Mouse (Mus musculus) heart, postnatal 14 days (tissue): ENCODE data around the gene Ccm2l. TPM values are rescaled to one million over a fixed set of nuclear protein-coding genes. Genes with fewer than 3 reads are reported as not detected.

ENCODE experiments used
- DNase-seq, 2 experiments: peaks; one replicate each; pipeline ENCODE4 v3.0.0; 2021 to 2022
- intact Hi-C: fragments of 180-260 bp; cut with DNase I; formaldehyde crosslinking; loops from one replicate; pipeline ENCODE4 v1.15.1; 2025
- total RNA-seq, 2 experiments: library from RNA; stranded (reverse); gene quantifications; 2 replicates each; pipeline ENCODE4 v1.2.3; 2021

Gene Ccm2l
- total RNA-seq, 2 experiments from 2014 or later = 23.1 to 25.4 TPM

DNA sequence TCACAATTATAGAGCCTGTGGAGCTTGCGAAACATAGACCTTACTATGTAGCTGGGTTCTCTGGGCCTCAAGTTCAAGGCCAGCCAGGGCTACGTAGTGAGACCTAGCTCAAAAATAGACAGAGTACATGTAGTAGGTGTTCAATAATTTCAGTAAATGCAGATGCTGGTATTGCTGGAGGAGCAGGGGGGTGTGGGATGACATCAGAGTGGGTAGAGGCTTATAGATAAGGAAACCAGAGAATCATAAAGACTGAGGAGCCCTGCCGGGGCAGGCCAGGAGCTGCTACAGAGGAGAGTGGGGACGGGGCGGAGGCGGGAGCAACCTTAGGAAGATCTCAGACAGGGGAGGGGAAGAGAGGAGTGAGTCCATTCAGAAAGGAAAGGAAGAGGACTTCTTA is 19.8 kb downstream of the Ccm2l start:
- intact Hi-C loops = no loop called here
- no peak for DNase-seq

DNA sequence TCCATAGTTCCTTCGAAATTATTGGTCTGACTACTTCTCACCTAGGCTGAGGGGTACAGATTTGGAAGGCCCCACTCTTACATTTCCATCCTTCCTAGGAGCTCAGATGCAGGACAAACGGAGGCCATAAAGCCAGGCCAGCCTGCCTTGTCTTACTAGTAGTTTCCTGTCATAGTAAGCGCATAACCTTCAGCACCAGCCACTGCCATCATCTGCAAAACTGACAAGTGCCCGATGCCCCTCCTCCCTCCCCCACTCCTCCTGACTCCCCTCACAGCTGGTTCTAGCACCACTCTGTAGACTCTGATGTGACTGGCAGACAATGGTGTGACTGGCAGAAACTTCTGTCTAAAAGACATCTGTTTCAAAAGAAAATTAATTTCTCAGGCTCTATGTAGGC is 20.4 kb downstream of the Ccm2l start:
- intact Hi-C loops = no loop called here
- no peak for DNase-seq

DNA sequence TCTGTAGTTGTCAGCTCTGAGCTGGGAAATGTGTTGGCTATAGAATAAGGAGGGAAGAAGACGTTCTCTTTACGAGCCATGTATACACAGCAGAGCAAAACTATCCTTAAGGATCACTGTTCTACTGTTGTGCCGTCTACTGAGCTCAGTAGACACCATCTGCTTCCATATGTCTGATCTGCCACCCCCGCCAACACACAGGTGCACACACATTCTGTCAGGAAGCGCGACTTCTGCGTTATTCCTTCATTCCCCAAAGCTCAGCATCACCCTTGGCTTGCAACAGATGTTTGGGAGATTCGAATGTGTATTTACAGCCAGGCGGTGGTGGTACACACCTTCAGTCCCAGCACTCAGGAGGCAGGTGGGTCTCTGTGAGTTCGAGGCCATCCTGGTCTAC is 21.3 kb downstream of the Ccm2l start:
- no peak for DNase-seq
- intact Hi-C loops = no loop called here

DNA sequence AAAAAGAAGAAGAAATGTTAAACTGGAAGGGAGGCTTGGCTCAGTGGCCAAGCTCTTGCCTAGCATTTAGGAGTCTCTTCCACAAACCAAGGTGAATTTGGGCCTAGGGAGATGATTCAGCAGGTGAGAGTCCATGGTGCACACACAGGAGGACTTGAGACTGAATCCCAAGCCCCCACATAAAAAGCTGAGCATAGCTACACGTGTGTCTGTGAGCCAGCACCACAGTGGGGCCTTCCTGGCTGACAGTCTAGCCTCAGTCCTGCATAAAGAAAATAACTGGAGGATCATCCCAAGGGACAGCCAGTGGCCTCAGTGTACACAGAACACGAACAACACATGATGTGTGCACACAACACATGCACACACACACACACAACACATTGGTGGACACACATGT is 23.6 kb downstream of the Ccm2l start:
- intact Hi-C loops = no loop called here

DNA sequence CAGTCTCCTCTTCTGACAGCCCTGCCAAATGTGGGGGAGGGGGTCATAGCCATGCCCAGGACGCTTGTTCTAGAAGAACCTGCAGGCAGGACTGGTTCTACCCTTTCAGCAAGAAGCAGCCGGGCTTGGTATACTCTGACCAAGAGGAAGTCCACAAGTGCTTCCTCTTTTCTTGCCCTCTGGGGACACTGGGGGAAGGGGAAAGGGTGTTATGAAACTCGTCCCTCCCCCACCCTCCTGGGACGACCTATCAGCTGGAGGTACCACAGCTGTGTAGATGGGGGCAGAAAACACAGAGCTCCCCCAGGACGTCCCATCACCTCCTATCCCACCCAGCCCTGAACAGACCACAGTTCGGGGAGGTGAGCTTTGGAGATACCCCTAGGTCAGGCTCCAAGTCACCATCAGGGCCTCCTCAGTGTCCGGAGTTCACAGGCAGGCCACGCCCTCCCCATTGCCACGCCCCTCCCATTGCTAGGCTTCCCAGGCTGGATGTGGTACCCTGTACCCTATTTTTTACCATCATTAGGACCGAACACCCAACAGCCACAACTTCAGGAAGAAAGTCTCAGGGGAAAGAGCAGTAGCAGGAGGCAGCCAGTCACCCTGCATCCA is 24.9 kb downstream of the Ccm2l start:
- DNase-seq = peak in 1 of 2 experiments; percentile 27
- intact Hi-C loops = no loop called here

More for the DNA sequence above, 23.6 kb downstream of the Ccm2l start:
- no peak for DNase-seq

DNA sequence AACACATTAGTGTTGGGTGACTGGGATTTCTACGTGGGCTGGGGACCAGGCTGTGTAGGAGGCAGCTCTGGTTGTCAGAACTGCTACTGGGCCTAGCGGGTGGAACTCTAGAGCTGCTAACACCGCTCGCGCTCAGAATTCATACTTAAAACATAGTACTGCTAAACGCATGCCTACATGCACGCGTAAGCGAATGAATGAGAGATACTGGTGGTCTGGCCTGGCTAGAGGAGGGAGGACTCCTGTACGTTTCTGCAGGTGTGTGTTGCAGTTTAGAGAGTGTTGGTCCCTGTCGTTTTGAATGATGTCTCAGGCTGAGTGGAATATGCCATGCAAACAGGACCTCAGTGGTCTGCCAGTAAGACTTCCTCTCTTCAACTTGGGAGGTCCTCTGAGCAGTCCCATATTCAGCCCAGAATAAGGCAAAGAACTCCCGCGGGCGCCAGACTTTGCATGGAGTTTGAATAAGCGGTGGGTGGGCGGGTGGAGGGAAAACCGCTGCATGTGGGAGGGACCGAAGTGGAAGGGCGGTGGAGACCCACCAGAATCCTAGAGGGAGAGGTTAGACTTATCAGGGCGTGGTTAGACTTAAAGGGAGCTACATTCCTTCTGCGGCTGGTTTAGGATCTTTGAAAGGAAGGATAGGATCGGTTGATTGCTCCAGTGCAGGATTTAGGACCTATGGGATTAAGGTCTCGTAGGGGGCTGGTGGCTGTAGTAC is 41.5 kb downstream of the Ccm2l start:
- intact Hi-C loops = no loop called here
- DNase-seq = no peak

DNA sequence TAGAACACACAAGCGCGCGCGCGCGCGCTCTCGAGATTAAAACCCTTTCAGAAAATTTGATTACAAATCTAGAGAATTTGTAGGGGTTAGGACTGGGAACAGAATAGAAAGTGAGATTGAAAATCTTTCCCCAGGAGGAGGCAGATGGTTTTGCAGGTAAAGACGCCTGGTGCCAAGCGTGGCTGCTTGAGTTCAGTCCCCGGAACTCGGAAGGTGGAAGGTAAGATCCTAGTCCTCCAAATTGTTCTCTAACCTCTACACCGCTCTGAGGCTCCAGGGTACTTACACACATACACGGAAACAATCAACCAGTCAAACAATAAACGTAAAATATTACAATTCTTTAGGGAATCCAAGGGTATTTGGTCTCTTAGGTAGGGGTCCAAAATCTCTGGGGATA is 42.0 kb downstream of the Ccm2l start:
- no peak for DNase-seq
- intact Hi-C loops = no loop called here

DNA sequence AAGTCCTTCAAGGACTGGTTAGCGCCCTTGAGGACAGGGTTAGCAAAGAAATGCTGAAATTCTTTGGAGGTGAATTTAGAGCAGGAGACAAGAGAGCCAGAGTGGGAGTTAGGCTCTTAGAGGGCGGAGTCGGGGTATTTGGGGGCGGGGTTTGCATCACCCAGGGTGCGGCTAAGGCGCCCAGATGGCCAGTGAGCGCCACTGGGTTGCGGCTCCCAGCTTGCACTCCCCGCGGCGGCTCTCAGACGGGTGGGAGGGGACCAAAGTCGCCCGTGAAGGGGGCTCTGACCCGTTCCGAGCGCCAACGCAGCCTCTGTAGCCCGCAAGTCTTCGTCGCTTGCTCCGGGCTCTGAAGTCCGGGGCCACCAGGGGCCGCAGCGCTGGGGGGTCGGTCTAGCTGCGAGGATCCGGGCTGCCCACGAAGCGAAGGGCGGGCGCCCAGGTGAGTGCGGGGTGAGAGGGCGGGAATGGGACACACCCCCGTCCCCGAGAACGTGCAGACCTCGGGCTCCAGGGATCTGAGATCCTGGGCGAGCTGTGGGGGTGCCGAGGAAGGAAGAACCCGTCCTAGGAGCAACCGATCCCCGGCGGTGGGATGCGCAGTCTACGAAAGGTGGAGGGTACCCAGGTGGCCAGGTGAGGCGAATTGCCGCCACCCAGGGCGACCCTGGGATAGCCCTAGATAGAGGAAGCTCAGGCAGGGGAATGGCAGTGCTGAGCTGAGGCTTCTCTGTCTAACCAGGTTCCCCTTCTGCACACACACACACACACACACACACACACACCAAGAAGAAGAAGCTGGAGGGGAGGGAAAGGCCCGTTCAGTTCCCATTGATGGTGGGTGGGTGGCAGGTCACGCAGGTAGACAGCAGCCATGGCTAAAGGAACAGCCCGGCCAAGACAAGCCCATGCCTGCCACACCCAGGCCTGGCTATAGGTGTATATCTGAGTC is 42.8 kb downstream of the Ccm2l start, which contains the start of gene Hck:
TSS of gene Hck (plus strand) at position 156 of the 952 bp plus-strand sequence.
- DNase-seq = peak; percentile 57 to 61
- intact Hi-C loops = no loop called here

DNA sequence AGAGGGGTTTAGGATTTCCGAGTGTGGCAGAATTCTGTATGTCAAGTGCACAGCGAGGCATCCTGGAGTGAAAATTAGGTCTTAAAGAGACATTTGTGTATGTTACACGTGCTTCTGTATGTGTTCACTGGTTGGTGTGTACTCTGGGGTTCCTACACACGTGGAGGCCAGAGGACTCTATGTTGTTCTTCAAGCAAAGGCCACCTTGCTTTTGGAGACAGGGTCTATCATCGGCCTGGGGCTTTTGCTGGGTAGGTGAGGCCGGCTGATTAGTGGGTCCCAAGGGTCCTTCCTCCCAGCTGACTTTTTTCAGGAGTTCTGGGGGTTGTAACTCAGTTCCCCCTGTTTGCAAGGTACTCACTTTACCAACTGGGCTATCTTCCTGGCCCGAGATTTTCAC is 43.8 kb downstream of the Ccm2l start:
- intact Hi-C loops = no loop called here
- DNase-seq = no peak

DNA sequence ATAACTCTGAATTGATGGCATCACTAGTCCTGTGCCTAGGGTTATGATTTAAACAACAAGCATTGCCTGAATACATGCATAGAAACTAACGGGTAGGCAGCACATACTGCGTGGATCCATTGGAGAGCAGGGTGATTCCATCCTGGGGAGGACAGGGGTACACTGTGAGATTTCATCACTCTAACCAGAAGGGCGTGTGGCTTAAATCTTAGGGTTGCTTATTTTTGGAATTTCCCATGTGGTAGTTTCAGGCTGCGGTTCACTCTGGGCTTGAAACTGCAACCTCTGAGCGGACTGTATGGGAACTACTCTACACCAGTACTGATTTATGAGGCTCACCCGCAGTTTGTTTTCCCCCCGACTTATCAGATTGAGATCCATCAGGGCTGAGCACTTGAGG is 45.5 kb downstream of the Ccm2l start:
- DNase-seq = no peak
- intact Hi-C loops = no loop called here

DNA sequence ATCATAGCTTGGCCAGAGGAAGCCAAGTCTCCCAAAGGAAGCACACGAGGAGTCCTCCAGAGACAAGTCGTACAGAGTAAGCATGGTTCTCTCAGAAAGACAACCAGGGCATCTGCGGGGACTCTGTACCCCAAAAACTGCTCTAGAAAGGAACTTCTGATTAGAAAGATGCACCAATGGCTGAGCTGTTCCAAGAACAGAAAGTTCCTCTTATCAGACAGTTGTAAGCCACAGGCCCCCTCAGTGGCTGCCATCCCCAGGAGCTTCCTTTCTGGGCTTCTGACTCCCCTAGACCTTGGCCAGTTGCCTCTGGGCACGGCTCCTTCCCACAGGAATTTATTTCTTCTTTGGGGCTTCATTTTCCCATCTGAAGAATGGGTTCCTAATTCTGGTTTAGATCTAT is 49.9 kb downstream of the Ccm2l start:
- DNase-seq = no peak
- intact Hi-C loops = no loop called here

DNA sequence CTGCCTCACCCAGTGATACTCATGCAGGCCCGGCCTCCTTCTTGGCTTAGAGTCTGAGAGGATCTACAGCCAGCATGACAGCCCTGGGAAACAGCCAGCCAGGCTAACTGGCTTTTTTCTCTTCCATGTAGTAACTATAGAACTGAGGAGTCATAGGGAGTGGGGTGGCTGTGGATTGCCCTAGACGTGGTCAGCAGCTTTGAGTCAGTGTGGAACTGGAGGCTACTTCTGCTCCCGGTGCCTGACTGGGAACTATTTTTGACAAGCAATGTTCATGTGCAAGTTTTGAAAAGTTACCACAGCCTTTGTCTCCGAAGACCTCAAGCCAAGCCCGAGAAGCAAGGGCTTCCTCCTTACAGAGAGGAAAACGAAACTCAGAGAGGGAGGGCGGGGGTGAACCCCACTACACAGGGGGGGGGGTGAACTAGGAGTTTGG is 51.3 kb downstream of the Ccm2l start:
- intact Hi-C loops = no loop called here
- DNase-seq = no peak

DNA sequence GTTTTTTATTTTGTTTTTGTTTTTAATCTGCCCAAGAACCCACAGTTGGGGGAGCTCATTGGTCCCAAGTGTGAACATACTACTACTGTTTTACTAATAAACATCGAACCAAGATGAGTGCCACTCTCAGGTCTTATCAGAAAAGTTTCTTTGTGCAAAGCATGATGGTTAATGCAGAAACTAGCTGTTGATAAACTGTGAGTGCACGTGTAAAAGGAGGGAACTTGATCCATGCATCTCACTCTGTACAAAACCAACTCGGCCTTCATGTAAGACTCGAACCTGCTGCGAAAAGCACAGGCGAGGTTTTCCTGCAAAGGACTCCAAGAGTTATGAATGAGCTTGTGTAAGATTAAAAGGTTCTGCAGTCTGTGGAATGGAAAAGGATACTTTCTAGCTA is 53.7 kb downstream of the Ccm2l start:
- intact Hi-C loops = no loop called here
- no peak for DNase-seq

DNA sequence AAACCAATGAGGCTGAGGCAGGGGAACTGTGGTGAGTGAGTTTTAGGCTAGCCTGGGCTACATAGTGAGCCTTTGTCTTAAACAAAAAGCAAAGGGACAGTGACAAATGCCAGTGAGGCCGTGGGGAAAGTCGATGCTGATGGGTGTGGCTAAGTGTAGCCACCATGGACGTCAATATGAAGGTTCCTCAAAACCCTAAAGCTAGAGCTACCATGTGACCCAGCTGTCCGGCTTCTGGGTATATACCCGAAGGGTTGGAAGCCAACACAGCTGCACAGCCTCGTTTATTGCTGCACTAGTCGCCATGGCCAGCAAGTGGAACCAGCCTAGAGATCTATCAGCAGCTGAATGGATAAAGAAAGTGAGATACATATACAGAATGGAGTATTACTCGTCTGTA is 54.4 kb downstream of the Ccm2l start:
- DNase-seq = no peak
- intact Hi-C loops = no loop called here

DNA sequence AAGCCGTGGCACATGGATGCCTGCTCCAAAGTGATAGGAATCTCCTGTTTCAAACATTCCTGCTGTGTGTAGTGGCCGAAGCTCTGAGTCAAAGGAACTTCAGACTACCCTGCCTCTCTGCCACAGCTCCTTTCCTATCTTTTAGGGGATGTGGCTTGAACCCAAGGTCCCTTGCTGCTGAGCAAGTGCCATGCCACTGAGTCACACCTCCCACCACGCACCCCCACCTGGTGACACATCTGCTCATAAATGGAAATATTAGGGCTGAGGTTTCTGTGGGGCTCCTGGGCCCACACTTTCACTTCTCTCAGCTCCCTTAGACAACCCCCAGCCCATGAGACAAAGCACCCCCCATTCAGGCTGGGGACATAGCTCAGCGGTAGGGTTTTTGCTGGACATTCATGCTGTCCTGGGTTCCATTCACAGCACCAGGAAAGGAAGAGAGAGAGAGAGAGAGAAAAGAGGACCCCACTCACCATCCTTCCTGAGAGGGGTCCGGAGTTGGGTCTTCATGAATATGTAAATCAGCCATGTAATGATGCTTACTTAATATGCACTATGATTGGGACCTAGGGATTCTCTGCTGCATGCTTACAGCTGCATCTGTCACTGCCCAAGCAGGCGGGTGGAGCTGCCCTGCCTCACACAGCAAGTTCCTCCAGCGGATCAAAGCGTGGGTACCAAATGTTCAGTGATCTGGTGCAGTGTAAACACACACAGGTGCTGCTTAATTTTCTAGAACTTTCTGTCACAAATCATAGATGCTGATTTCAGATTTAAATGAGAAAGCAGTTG is 56.3 kb downstream of the Ccm2l start:
- intact Hi-C loops = no loop called here
- no peak for DNase-seq

DNA sequence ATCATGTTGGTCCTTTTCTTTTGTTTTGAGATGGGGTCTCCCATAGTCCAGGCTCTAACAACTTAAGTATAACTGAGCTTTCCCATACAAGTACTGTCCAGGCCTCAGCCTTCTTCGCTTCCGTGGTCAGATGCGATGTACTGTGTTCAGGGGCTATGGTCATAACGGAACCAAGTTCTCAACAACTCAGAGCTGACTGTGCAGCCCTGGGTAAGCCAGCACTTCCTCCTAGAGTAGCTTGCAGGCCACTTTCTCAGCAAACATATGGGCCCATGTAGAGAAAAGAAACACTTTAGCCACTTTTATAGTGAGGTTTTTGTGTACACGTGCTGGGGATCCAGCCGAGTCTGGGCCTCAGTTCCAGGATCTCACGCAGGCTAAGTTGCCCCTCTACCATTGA is 56.9 kb downstream of the Ccm2l start:
- intact Hi-C loops = no loop called here
- DNase-seq = no peak

DNA sequence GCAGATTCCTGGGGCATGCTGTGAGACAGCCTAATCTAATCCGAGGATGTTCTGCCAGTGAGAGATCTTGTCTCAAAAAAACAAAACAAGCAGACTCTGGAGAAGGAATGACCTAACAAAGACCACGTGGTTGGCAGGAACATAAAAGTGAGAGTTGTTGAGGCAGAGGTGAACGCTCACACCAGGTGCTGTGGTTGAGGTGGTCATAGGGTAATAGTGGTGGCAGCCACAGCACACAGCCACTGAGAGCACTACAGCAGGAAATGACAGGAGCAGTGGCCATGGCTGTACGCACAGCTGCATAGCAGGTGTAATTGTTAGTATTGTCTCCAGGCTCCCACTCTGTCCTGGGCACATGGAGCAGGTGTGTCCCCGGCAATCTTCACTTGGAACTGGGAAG is 60.1 kb downstream of the Ccm2l start:
- intact Hi-C loops = no loop called here
- DNase-seq = no peak

DNA sequence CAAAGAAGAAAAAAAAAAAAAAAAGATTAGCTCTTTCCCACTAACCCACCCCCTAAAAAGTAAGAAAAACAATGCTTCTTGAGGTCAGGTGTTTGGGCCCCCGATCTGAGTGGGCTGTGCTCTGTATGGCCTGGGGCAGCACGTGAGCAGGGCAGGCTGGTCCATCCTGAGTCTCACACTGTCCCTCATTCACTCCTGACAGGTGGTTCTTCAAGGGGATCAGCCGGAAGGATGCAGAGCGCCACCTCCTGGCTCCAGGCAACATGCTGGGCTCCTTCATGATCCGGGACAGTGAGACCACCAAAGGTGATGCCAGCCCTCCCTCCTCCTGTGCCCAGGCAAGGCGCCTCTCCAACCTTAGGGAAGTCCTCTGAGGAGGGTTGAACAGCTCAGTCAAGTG is 65.3 kb downstream of the Ccm2l start:
- peak in 1 of 2 experiments; percentile 17 for DNase-seq
- intact Hi-C loops = no loop called here
